Mouse (Mus musculus) liver, embryonic 11.5 days (tissue): Measurements from ENCODE around the gene Cuedc1. TPM values are rescaled to one million over a fixed set of nuclear protein-coding genes. Genes with fewer than 3 reads are reported as not detected.

Experiments used
- ATAC-seq: fragments of 200-750 bp; cut with Nextera tagmentation; replicated peaks from 2 replicates; pipeline ENCODE4 v1.8.0; 2017; ENCODE audit warnings: moderate number of reproducible peaks, mild to moderate bottlenecking, moderate TSS enrichment, moderate library complexity; ENCODE audit not compliant: low FRiP score
- DNase-seq: peaks from one replicate; pipeline ENCODE4 v3.0.0-alpha.2; 2017; ENCODE audit warnings: low spot score
- H3K27ac ChIP-seq: fragments of 300-500 bp; sonication (generic); 2 replicates; pipeline ENCODE4 v1.5.1; 2014; ENCODE audit warnings: mild to moderate bottlenecking, low read depth, low read length, control low read depth
- H3K27me3 ChIP-seq: fragments of 300-500 bp; sonication (generic); replicated peaks from 2 replicates; pipeline ENCODE4 v1.6.1; 2014; ENCODE audit warnings: low read length, mixed read lengths; ENCODE audit not compliant: control insufficient read depth, insufficient read depth
- H3K36me3 ChIP-seq: fragments of 300-500 bp; sonication (generic); 2 replicates; pipeline ENCODE4 v1.6.1; 2014; ENCODE audit warnings: mild to moderate bottlenecking, low read length, moderate library complexity, mixed read lengths; ENCODE audit not compliant: control insufficient read depth, insufficient read depth
- H3K4me1 ChIP-seq: fragments of 300-500 bp; sonication (generic); replicated peaks from 2 replicates; pipeline ENCODE4 v1.6.1; 2014; ENCODE audit warnings: low read length, mixed read lengths; ENCODE audit not compliant: control insufficient read depth, insufficient read depth
- H3K4me2 ChIP-seq: fragments of 300-500 bp; sonication (generic); 2 replicates; pipeline ENCODE4 v1.6.1; 2014; ENCODE audit warnings: mild to moderate bottlenecking, control low read depth, moderate library complexity
- H3K4me3 ChIP-seq: fragments of 300-500 bp; sonication (generic); 2 replicates; pipeline ENCODE4 v1.5.1; 2014; ENCODE audit warnings: low read depth, low read length, control low read depth
- H3K9ac ChIP-seq: fragments of 300-500 bp; sonication (generic); 2 replicates; pipeline ENCODE4 v1.6.1; 2014; ENCODE audit warnings: low read depth, low read length, control low read depth
- H3K9me3 ChIP-seq: fragments of 300-500 bp; sonication (generic); 2 replicates; pipeline ENCODE4 v1.6.1; 2016; ENCODE audit warnings: low read length, inconsistent platforms, mixed read lengths; ENCODE audit not compliant: control insufficient read depth
- WGBS: fragments of 180-500 bp; shearing (Covaris S2); extraction: QIAGEN DNeasy Blood & Tissue Kit; methylation state at CpG from one replicate; pipeline ENCODE4 v1.1.7; 2014; 5-methylcytosine and 5-hydroxymethylcytosine counted together
- polyA plus RNA-seq: library from polyadenylated mRNA; unstranded; fragments of >200 nt; fragmentation: Nextera tagmentation; extraction: Ambion mirVana; gene quantifications from 2 replicates; pipeline ENCODE4 v1.2.1, GENCODE M21; 2014

Gene Cuedc1
- polyA plus RNA-seq, 1 experiment from 2014 or later, result 6.9 TPM

DNA sequence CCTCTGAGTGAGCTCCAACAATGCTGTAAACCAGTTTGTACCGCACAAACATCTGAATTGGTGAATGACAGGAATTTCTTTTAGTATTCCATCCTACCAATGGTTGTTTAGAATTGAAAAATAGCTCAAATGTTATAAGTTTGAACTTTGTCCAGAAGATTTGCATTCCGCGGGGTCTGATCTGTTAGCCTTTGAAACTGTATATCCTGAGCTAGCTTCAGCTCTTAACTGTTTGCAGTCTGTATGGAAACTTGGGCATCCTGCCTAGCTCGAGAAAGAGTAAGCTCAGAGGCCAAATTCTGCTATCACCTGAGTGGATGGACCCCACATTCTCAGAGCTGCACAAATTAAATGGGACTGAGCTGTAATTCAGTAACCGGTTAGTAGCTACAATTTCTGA lies 26.7 kb upstream of the Cuedc1 start:
- DNase-seq (no peak), ATAC-seq (no peak)
- H3K4me2 ChIP-seq, result peak overlapping the region; percentile 28; the same call in 1 of the 2 replicates
- H3K9me3 ChIP-seq, result no peaks in the 10 kb centered on the region
- H3K27ac ChIP-seq, result no peak overlapping the region
- H3K4me3 ChIP-seq, result no peak overlapping the region
- no peak overlapping the region for H3K9ac ChIP-seq
- H3K27me3 ChIP-seq, result no peaks in the 10 kb centered on the region
- H3K4me1 ChIP-seq, result peaks cover 21% of the 10 kb centered on the region
- 70% methylated on average over 5 of the region's 5 CpGs for WGBS
- H3K36me3 ChIP-seq, result peaks cover 4% of the 10 kb centered on the region

DNA sequence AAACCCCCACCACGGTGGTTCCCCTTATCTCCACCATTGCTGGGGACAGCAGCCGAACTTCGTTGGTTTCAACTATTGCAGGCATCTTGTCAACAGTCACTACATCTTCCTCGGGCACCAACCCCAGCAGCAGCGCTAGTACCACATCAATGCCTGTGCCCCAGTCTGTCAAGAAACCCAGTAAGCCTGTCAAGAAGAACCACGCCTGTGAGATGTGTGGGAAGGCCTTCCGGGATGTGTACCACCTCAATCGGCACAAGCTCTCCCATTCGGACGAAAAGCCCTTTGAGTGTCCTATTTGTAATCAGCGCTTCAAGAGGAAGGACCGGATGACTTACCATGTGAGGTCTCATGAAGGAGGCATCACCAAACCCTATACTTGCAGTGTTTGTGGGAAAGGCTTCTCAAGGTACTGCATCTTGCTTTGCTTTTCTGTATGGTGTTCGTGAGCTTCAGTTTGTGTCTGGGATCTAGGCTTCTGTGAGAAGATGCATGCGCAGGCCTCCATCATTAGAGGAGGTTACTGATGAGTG lies 24.4 kb upstream of the Cuedc1 start:
- H3K36me3 ChIP-seq, result peaks cover 12% of the 10 kb centered on the region
- DNase-seq (no peak), ATAC-seq (no peak)
- WGBS, result 76% methylated on average over 14 of the region's 14 CpGs
- no peak overlapping the region for H3K9ac ChIP-seq
- no peak overlapping the region for H3K4me3 ChIP-seq
- H3K9me3 ChIP-seq, result no peaks in the 10 kb centered on the region
- no peak overlapping the region for H3K27ac ChIP-seq
- no peaks in the 10 kb centered on the region for H3K27me3 ChIP-seq
- peaks cover 18% of the 10 kb centered on the region for H3K4me1 ChIP-seq
- no peak overlapping the region for H3K4me2 ChIP-seq

DNA sequence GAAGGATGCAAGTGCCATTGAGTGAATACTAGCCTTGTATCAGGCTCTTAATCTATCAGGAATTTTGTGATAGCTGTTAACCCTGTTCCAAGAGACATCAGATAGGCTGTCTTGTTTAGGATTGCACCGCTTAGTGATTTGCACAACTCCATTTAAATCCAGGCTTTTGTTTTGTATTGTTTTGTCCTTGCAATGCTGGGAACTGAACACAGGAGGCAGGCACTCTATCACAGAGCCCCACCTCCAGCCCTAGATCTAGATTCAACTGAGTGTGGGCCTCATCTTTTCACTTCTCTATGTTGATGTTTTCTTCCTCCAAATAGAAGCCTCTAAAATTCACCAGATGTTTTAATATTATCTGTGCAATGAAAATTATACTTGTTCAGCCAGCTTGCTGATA lies 22.2 kb upstream of the Cuedc1 start:
- no peak overlapping the region for H3K4me2 ChIP-seq
- DNase-seq, result no peak
- H3K4me1 ChIP-seq, result peaks cover 10% of the 10 kb centered on the region
- H3K9ac ChIP-seq, result no peak overlapping the region
- ATAC-seq, result no peak
- H3K27ac ChIP-seq, result no peak overlapping the region
- H3K9me3 ChIP-seq, result no peaks in the 10 kb centered on the region
- no peak overlapping the region for H3K4me3 ChIP-seq
- H3K27me3 ChIP-seq, result no peaks in the 10 kb centered on the region
- WGBS, result 67% methylated on average over 1 of the region's 1 CpGs
- peaks cover 30% of the 10 kb centered on the region for H3K36me3 ChIP-seq

DNA sequence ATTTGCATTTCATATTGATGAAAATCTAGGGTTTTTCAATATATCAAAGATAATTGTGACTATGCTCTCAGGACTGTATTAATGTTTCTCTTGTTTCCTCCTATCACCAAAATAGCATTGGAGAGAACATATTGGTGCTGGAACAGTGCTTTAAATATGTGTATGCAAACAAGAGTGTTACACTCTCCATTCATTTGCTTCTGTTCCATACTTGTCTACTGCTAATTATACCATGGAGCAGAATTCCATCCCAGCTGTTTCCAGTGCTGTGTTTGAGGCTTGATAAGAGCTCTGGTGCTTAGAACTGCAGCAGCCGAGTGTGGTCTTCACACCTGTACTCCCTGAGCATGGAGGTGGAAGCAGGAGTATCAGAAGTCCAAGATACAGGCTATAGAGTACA lies 21.5 kb upstream of the Cuedc1 start:
- H3K36me3 ChIP-seq, result peaks cover 37% of the 10 kb centered on the region
- no peak overlapping the region for H3K4me2 ChIP-seq
- H3K4me3 ChIP-seq, result no peak overlapping the region
- H3K27me3 ChIP-seq, result no peaks in the 10 kb centered on the region
- no peak overlapping the region for H3K9ac ChIP-seq
- no peak overlapping the region for H3K27ac ChIP-seq
- 82% methylated on average over 1 of the region's 1 CpGs for WGBS
- no peak for DNase-seq
- H3K9me3 ChIP-seq, result no peaks in the 10 kb centered on the region
- no peak for ATAC-seq
- peaks cover 6% of the 10 kb centered on the region; the same call in 1 of the 2 replicates for H3K4me1 ChIP-seq

- Histone ChIP-seq H3K9me3 (no peaks in the 10 kb centered on the region), H3K27me3 (no peaks in the 10 kb centered on the region), H3K4me1 (no peaks in the 10 kb centered on the region; the same call in 1 of the 2 replicates), H3K27ac (no peak overlapping the region), H3K4me3 (no peak overlapping the region), H3K9ac (no peak overlapping the region), H3K4me2 (no peak overlapping the region), H3K36me3 (peaks cover 30% of the 10 kb centered on the region)
- ATAC-seq (no peak), DNase-seq (no peak)
- WGBS, result 41% methylated on average over 6 of the region's 6 CpGs
Observed at GRCm38 (mm10) chr11:88083699-88084098, 14.2 kb upstream of the Cuedc1 start.

DNA sequence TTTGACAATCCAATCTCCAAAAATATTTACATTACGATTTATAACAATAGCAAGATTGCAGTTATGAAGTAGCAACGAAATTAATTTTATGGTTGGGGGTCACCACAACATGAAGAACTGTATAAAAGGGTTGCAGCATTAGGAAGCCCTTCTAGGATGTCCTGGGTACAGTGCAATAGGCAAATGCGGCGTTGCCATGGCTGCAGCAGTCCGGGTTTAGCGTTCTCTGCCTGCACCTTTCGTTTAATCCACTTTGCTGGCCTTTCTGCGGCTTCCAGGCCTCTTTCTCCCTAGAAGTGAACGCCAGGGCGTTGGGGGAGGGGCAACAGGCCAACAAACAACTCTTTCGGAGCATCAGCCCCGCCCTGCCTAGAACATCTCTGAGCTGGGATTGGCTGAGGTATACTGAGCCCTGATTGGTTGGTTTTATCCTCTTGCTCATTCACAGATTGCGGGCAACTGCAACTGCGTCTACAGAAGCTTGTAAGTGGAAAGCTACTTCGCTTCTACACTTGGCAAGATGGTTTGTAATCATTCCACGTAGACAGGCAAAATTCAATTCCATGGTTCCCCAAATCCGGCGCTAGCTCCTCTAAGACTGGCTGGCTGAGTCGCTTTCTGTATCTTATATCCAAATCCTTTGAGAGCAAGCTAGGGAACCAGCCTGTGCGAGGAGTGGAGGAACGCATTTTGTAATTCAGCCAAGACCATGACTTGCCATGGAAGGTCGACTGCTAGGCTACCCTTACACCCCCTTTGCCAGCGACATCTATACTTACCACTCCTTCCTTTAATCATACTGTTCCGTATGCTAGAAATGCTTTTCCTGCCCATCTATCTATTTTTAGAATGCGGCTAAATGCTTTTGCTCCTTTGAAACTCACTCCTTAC lies 10.9 kb upstream of the Cuedc1 start:
- DNase-seq, result peak; percentile 82
- Histone ChIP-seq H3K27me3 (no peaks in the 10 kb centered on the region), H3K4me3 (peak overlapping the region; percentile 34), H3K9ac (0 out of 2 replicates have a peak overlapping the region, but pooled peaks have one; percentile 37), H3K27ac (no peak overlapping the region), H3K4me1 (no peaks in the 10 kb centered on the region; the same call in 1 of the 2 replicates), H3K4me2 (peak overlapping the region; percentile 65), H3K36me3 (peaks cover 4% of the 10 kb centered on the region; the same call in 1 of the 2 replicates), H3K9me3 (no peaks in the 10 kb centered on the region)
- ATAC-seq, result peak; percentile 93
- 9% methylated on average over 25 of the region's 25 CpGs for WGBS

DNA sequence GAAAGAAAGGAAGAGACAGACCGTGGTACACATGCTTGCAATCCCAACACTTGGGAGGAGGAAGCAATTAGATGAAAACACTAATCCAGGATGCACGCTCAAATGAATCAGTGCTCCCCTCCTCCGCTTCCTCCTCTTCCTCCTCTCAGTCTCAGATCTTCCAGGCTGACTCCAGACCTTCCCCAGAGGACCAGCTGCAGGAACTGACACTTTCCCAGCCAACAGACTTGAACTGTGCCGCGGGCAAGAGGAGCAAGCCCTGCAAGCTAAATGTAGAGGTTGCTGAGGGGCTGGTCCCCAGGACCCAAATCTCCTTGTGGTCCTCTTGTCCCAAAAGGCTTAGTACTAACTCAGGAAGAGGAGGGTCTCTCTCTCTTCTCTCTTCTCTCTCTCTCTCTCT lies 8.7 kb upstream of the Cuedc1 start:
- Histone ChIP-seq H3K9me3 (no peaks in the 10 kb centered on the region), H3K27me3 (no peaks in the 10 kb centered on the region), H3K4me3 (no peak overlapping the region), H3K36me3 (no peaks in the 10 kb centered on the region), H3K27ac (no peak overlapping the region), H3K4me2 (no peak overlapping the region), H3K9ac (no peak overlapping the region), H3K4me1 (no peaks in the 10 kb centered on the region; the same call in 1 of the 2 replicates)
- DNase-seq (no peak), ATAC-seq (no peak)
- WGBS, result 52% methylated on average over 5 of the region's 5 CpGs

- DNase-seq, result no peak
- 74% methylated on average over 5 of the region's 5 CpGs for WGBS
- no peaks in the 10 kb centered on the region for H3K9me3 ChIP-seq
- no peaks in the 10 kb centered on the region for H3K36me3 ChIP-seq
- H3K4me3 ChIP-seq, result no peak overlapping the region
- no peak for ATAC-seq
- no peaks in the 10 kb centered on the region; the same call in 1 of the 2 replicates for H3K4me1 ChIP-seq
- H3K9ac ChIP-seq, result no peak overlapping the region
- H3K27me3 ChIP-seq, result peaks cover 6% of the 10 kb centered on the region; the same call in 1 of the 2 replicates
- no peak overlapping the region for H3K4me2 ChIP-seq
- H3K27ac ChIP-seq, result no peak overlapping the region
Observed at GRCm38 (mm10) chr11:88090293-88090692, 7.6 kb upstream of the Cuedc1 start.
